Mouse (Mus musculus) embryonic facial prominence, embryonic 12.5 days (tissue): ENCODE results near the gene Gm20517. TPM values are rescaled to one million over a fixed set of nuclear protein-coding genes. Genes with fewer than 3 reads are reported as not detected.

Source experiments
- ATAC-seq: fragments of 200-750 bp; cut with Nextera tagmentation; 2 replicates; pipeline ENCODE4 v1.8.0; 2017; ENCODE audit not compliant: insufficient number of reproducible peaks, insufficient read depth, low FRiP score, low TSS enrichment
- H3K27ac ChIP-seq: fragments of 300-500 bp; sonication (generic); 2 replicates; pipeline ENCODE4 v1.5.1; 2016; ENCODE audit warnings: mild to moderate bottlenecking
- H3K27me3 ChIP-seq: fragments of 300-500 bp; sonication (generic); 2 replicates; pipeline ENCODE4 v1.6.1; 2016; ENCODE audit warnings: mild to moderate bottlenecking, moderate library complexity
- H3K36me3 ChIP-seq: fragments of 300-500 bp; sonication (generic); 2 replicates; pipeline ENCODE4 v1.6.1; 2016; ENCODE audit warnings: mild to moderate bottlenecking
- H3K4me1 ChIP-seq: fragments of 300-500 bp; sonication (generic); 2 replicates; pipeline ENCODE4 v1.6.1; 2016
- H3K4me2 ChIP-seq: fragments of 300-500 bp; sonication (generic); replicated peaks from 2 replicates; pipeline ENCODE4 v1.6.1; 2016; ENCODE audit warnings: mild to moderate bottlenecking, moderate library complexity
- H3K4me3 ChIP-seq: fragments of 300-500 bp; sonication (generic); 2 replicates; pipeline ENCODE4 v1.5.1; 2016; ENCODE audit warnings: mild to moderate bottlenecking
- H3K9ac ChIP-seq: fragments of 300-500 bp; sonication (generic); 2 replicates; pipeline ENCODE4 v1.6.1; 2016; ENCODE audit warnings: mild to moderate bottlenecking, moderate library complexity
- H3K9me3 ChIP-seq: fragments of 300-500 bp; sonication (generic); 2 replicates; pipeline ENCODE4 v1.6.1; 2016; ENCODE audit warnings: mild to moderate bottlenecking, moderate library complexity
- WGBS: fragments of 180-500 bp; shearing (Covaris S2); methylation state at CpG from one replicate; pipeline ENCODE4 v1.1.7; 2016; 5-methylcytosine and 5-hydroxymethylcytosine counted together
- polyA plus RNA-seq: library from polyadenylated mRNA; unstranded; fragments of >200 nt; fragmentation: Nextera tagmentation; extraction: Ambion mirVana; gene quantifications from 2 replicates; pipeline ENCODE4 v1.2.1, GENCODE M21; 2016

The Gm20517 gene
- polyA plus RNA-seq, 1 experiment from 2014 or later = 1.6 TPM

DNA sequence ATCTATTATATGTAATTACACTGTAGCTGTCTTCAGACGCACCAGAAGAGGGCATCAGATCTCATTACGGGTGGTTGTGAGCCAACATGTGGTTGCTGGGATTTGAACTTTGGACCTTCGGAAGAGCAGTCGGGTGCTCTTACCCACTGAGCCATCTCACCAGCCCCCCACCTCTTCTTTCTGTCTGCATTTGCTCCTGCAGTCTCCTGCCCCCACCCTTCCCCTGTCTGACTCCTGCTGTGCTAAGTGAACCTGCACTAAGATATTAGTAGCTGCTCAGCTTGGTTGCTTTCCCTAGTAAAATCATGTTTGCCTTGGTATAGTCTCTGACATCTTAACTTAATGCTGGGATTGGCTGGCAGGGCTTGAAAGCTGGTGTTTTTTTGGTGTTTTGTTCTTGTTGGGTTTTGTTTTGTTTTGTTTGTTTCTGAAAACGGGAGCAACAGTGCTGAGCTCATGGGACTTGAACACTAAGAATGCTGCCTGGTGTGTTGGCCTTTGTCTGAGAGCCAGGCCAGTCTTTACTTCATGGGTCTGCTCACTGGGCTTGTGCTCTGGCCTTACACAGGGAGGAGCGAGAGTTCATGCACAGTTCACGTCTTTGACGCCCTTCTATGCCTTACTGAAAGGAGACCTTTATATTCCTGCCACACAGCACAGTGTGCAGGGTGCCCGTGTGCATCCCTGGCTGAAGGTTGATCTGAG, 51.8 kb downstream of the Gm20517 start:
- 57% methylated on average over 9 of the region's 9 CpGs for WGBS
- ATAC-seq = peak; percentile 77; the same call in 1 of the 2 replicates
- Histone ChIP-seq H3K4me2 (no peak overlapping the region), H3K4me3 (no peak overlapping the region), H3K4me1 (no peaks in the 10 kb centered on the region), H3K9me3 (no peaks in the 10 kb centered on the region), H3K27ac (no peak overlapping the region), H3K36me3 (no peaks in the 10 kb centered on the region), H3K9ac (no peak overlapping the region), H3K27me3 (no peaks in the 10 kb centered on the region)

DNA sequence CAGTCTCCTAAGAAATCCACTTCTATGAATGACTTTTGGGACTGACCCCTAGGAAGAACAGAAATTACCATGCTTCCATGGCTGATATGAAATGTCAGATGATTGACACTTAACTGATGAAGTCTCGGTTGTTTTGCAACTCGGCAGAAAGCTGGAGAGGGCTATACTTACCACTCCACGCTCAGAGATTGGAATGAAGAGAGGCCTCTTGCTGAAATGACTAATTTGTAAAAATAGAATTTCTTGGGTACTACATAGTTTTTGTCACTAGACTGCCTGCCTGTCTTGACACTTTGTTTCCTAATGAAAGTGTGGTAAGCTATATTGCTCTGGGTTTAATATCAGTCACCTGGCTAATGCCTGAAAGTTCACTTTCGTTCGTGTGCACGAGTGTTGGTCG, 53.1 kb downstream of the Gm20517 start:
- no peaks in the 10 kb centered on the region for H3K27me3 ChIP-seq
- H3K9ac ChIP-seq = no peak overlapping the region
- H3K4me2 ChIP-seq = no peak overlapping the region
- no peaks in the 10 kb centered on the region for H3K4me1 ChIP-seq
- H3K27ac ChIP-seq = no peak overlapping the region
- WGBS = 87% methylated on average over 7 of the region's 7 CpGs
- no peaks in the 10 kb centered on the region for H3K36me3 ChIP-seq
- H3K9me3 ChIP-seq = no peaks in the 10 kb centered on the region
- H3K4me3 ChIP-seq = no peak overlapping the region
- no peak for ATAC-seq

GRCm38 (mm10) chr17:47669166-47669565, 57.8 kb downstream of the Gm20517 start:
- no peaks in the 10 kb centered on the region for H3K36me3 ChIP-seq

DNA sequence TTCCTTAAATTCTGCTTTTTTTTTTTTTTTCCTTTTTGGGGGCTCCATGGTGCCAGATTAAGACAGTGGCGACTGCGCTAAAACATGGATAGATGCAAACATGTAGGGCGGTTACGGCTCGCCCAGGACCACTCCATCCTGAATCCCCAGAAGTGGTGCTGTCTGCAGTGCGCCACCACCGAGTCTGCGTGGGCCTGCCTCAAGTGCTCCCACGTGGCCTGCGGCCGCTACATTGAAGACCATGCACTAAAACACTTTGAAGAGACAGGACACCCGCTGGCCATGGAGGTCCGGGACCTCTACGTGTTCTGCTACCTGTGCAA, 60.6 kb downstream of the Gm20517 start:
- 12% methylated on average over 14 of the region's 14 CpGs for WGBS
- peak overlapping the region; percentile 87 for H3K4me2 ChIP-seq
- 0 out of 2 replicates have a peak overlapping the region, but pooled peaks have one; percentile 7 for H3K27ac ChIP-seq
- no peaks in the 10 kb centered on the region for H3K9me3 ChIP-seq
- peaks cover 20% of the 10 kb centered on the region for H3K4me1 ChIP-seq
- peak; percentile 35; the same call in 1 of the 2 replicates for ATAC-seq
- peaks cover 11% of the 10 kb centered on the region; the same call in 1 of the 2 replicates for H3K36me3 ChIP-seq
- H3K4me3 ChIP-seq = peak overlapping the region; percentile 42
- peak overlapping the region; percentile 53 for H3K9ac ChIP-seq
- peaks cover 13% of the 10 kb centered on the region; the same call in 1 of the 2 replicates for H3K27me3 ChIP-seq

More at GRCm38 (mm10) chr17:47669166-47669565, 57.8 kb downstream of the Gm20517 start:
- no peaks in the 10 kb centered on the region for H3K9me3 ChIP-seq
- no peak for ATAC-seq
- no peak overlapping the region for H3K27ac ChIP-seq
- no peak overlapping the region for H3K9ac ChIP-seq
- no peak overlapping the region for H3K4me3 ChIP-seq
- no peak overlapping the region for H3K4me2 ChIP-seq
- H3K27me3 ChIP-seq = peaks cover 13% of the 10 kb centered on the region; the same call in 1 of the 2 replicates
- peaks cover 20% of the 10 kb centered on the region for H3K4me1 ChIP-seq
- WGBS = 81% methylated on average over 4 of the region's 4 CpGs

DNA sequence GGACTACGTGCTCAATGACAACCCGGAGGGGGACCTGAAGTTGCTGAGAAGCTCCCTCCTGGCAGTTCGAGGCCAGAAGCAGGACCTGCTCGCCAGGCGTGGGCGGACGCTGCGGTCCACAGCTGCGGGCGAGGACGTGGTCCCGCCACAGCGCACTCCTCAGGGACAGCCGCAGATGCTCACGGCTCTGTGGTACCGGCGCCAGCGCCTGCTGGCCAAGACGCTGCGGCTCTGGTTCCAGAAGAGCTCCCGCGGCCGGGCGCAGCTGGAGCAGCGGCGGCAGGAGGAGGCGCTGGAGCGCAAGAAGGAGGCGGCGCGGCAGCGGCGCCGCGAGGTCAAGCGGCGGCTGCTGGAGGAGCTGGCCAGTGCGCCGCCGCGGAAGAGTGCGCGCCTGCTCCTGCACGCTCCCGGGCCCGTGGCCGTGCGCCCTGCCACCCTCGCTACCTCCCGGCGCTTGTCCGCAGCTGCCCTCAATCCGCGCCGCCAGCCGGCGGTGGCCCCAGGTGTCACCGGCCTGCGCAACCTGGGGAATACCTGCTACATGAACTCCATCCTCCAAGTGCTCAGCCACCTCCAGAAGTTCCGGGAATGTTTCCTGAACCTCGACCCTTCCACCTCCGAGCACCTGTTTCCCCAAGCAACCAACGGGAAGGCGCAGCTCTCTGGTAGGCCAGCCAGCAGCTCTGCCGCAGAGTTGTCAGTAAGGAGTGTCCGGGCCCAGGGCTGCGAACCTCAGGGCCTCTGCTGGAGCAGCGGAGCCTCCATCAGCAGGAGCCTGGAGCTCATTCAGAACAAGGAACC, 61.1 kb downstream of the Gm20517 start:
- H3K27ac ChIP-seq = 0 out of 2 replicates have a peak overlapping the region, but pooled peaks have one; percentile 7
- peak overlapping the region; percentile 87 for H3K4me2 ChIP-seq
- H3K4me3 ChIP-seq = peak overlapping the region; percentile 42
- H3K9me3 ChIP-seq = no peaks in the 10 kb centered on the region
- ATAC-seq = peak; percentile 70
- 4% methylated on average over 68 of the region's 68 CpGs for WGBS
- peak overlapping the region; percentile 53 for H3K9ac ChIP-seq
- peaks cover 13% of the 10 kb centered on the region; the same call in 1 of the 2 replicates for H3K27me3 ChIP-seq
- peaks cover 20% of the 10 kb centered on the region for H3K4me1 ChIP-seq
- peaks cover 11% of the 10 kb centered on the region; the same call in 1 of the 2 replicates for H3K36me3 ChIP-seq

DNA sequence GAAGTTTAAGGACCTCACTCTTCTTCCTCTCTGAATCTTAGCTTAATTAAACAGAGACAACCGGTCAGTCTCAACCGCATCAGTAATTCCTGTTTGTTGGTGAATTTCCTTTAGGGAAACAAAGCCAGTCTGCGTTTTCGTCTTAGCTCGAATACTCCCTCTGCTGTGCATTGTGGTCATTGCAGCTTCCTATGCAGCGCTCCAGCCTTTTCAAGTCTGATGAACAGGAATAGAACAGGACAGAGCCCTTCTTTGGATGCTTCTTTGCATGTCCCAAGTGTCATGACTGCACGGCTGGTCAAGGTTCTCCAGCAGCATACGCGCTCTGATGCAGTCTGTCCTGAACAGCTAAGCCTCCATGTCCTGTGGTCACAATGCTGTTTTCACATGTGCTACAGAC, 65.2 kb downstream of the Gm20517 start:
- Histone ChIP-seq H3K4me1 (peaks cover 20% of the 10 kb centered on the region), H3K27me3 (0 out of 2 replicates have a peak, but pooled peaks cover 10% of the 10 kb centered on the region), H3K27ac (no peak overlapping the region), H3K4me3 (no peak overlapping the region), H3K9ac (no peak overlapping the region), H3K9me3 (no peaks in the 10 kb centered on the region), H3K4me2 (no peak overlapping the region), H3K36me3 (peaks cover 39% of the 10 kb centered on the region)
- WGBS = 21% methylated on average over 9 of the region's 9 CpGs
- no peak for ATAC-seq

GRCm38 (mm10) chr17:47678238-47678637, 66.8 kb downstream of the Gm20517 start:
- Histone ChIP-seq H3K4me1 (0 out of 2 replicates have a peak, but pooled peaks cover 7% of the 10 kb centered on the region), H3K27ac (no peak overlapping the region), H3K9ac (no peak overlapping the region), H3K36me3 (peaks cover 54% of the 10 kb centered on the region), H3K4me2 (no peak overlapping the region), H3K4me3 (no peak overlapping the region), H3K27me3 (no peaks in the 10 kb centered on the region), H3K9me3 (no peaks in the 10 kb centered on the region)
- WGBS = 93% methylated on average over 5 of the region's 5 CpGs
- ATAC-seq = no peak

DNA sequence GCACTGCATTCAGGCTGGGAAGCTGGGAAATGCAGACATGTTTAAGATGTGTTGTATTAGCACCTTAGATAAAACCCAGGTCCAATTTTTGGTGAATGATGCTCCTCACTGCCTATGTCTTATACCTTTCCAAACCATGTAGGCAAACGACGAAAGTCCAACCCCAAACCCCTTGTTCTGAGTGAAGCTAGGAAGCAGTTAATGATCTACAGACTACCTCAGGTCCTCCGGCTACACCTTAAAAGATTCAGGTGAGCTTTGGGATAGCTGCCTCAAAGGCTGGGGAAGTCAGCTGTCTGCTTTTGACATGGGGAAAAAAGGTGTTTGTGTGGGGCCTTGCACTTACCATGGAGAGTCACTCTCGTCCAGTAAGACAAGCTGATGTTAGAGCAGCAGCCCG, 67.3 kb downstream of the Gm20517 start:
- H3K27ac ChIP-seq = no peak overlapping the region
- no peak overlapping the region for H3K9ac ChIP-seq
- H3K4me1 ChIP-seq = 0 out of 2 replicates have a peak, but pooled peaks cover 4% of the 10 kb centered on the region
- H3K4me3 ChIP-seq = no peak overlapping the region
- H3K36me3 ChIP-seq = peaks cover 59% of the 10 kb centered on the region
- no peak for ATAC-seq
- H3K9me3 ChIP-seq = no peaks in the 10 kb centered on the region
- H3K4me2 ChIP-seq = no peak overlapping the region
- 83% methylated on average over 5 of the region's 5 CpGs for WGBS
- H3K27me3 ChIP-seq = no peaks in the 10 kb centered on the region

DNA sequence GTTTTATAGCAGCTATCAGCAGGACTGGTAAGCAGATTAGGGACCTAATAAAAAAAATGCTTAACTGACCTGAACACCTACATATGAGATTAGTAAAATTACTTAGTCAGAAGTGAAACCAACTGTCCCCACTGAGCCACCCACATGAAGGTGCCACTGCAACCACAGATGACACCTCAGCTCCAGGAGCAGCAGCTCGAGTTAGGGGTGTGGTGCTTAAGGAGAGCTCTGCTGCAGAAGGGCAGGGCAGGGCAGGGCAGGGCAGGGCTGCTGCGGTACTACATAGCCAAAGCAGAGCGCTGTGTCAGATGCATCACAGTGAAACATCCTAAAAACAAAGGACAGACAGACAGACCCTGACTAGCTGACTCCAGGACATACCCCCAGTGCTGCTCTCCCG, 71.4 kb downstream of the Gm20517 start:
- Histone ChIP-seq H3K4me3 (no peak overlapping the region), H3K9me3 (no peaks in the 10 kb centered on the region), H3K4me1 (peaks cover 8% of the 10 kb centered on the region), H3K36me3 (peaks cover 66% of the 10 kb centered on the region), H3K4me2 (no peak overlapping the region), H3K27ac (no peak overlapping the region), H3K27me3 (no peaks in the 10 kb centered on the region), H3K9ac (no peak overlapping the region)
- no peak for ATAC-seq
- 79% methylated on average over 4 of the region's 4 CpGs for WGBS

GRCm38 (mm10) chr17:47687409-47688343, 76.3 kb downstream of the Gm20517 start:
- Histone ChIP-seq H3K4me2 (peak overlapping the region; percentile 90), H3K27me3 (no peaks in the 10 kb centered on the region), H3K36me3 (peaks cover 29% of the 10 kb centered on the region), H3K4me3 (peak overlapping the region; percentile 74), H3K9ac (peak overlapping the region; percentile 77), H3K4me1 (peaks cover 14% of the 10 kb centered on the region), H3K27ac (peak overlapping the region; percentile 86), H3K9me3 (no peaks in the 10 kb centered on the region)
- WGBS = under 1% methylated on average over 70 of the region's 70 CpGs
- peak; percentile 87 for ATAC-seq

DNA sequence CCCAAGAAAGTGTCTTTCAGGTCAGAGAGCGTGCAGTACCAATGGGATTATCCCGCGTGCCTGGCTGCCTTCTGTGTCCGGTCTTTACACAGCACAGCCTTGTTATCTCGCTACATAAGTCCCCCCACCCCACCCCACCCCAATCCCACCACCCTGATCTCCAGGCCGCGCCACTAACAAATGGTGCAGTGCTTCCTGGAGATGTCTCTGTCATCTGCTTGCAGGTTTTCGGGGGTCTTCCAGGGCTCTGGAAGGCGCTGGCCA, 76.9 kb downstream of the Gm20517 start, which contains the start of gene Tomm6:
TSS of gene Tomm6 (minus strand) at position 43 of the 264 bp plus-strand sequence.
- H3K27ac ChIP-seq = peak within 1 kb of the TSS; percentile 86
- H3K9ac ChIP-seq = peak within 1 kb of the TSS; percentile 77
- H3K36me3 ChIP-seq = peaks cover 23% of the 10 kb centered on the region
- H3K9me3 ChIP-seq = no peaks in the 10 kb centered on the region
- H3K4me2 ChIP-seq = peak within 1 kb of the TSS; percentile 90
- WGBS = 1% methylated on average over 9 of the region's 9 CpGs
- H3K27me3 ChIP-seq = no peaks in the 10 kb centered on the region
- H3K4me1 ChIP-seq = peaks cover 14% of the 10 kb centered on the region
- peak within 1 kb of the TSS; percentile 74 for H3K4me3 ChIP-seq
- no peak; the same call in none of the 2 replicates for ATAC-seq
